Mouse (Mus musculus) liver, embryonic 15.5 days (tissue): Measurements from ENCODE around the gene Hist1h2ae. TPM values are rescaled to one million over a fixed set of nuclear protein-coding genes. Genes with fewer than 3 reads are reported as not detected.
"Not testable (repeated sequence)": the region's sequence is repeated elsewhere in the genome, so short reads cannot be mapped to it uniquely, and the experiment has no call there.

Experiments used
- ATAC-seq: fragments of 200-750 bp; cut with Nextera tagmentation; 2 replicates; pipeline ENCODE4 v1.8.0; 2017; ENCODE audit warnings: moderate number of reproducible peaks, mild to moderate bottlenecking, moderate library complexity; ENCODE audit not compliant: insufficient read depth
- H3K27ac ChIP-seq: fragments of 300-500 bp; sonication (generic); replicated peaks from 2 replicates; pipeline ENCODE4 v1.5.1; 2015; ENCODE audit warnings: mild to moderate bottlenecking, inconsistent platforms
- H3K27me3 ChIP-seq: fragments of 300-500 bp; sonication (generic); 2 replicates; pipeline ENCODE4 v1.6.1; 2015; ENCODE audit warnings: mild to moderate bottlenecking, inconsistent platforms
- H3K36me3 ChIP-seq: fragments of 300-500 bp; sonication (generic); replicated peaks from 2 replicates; pipeline ENCODE4 v1.6.1; 2015; ENCODE audit warnings: moderate library complexity, mild to moderate bottlenecking, inconsistent platforms
- H3K4me1 ChIP-seq: fragments of 300-500 bp; sonication (generic); replicated peaks from 2 replicates; pipeline ENCODE4 v1.6.1; 2015; ENCODE audit warnings: inconsistent platforms
- H3K4me2 ChIP-seq: fragments of 300-500 bp; sonication (generic); 2 replicates; pipeline ENCODE4 v1.6.1; 2015; ENCODE audit warnings: moderate library complexity, mild to moderate bottlenecking, inconsistent platforms
- H3K4me3 ChIP-seq: fragments of 300-500 bp; sonication (generic); replicated peaks from 2 replicates; pipeline ENCODE4 v1.5.1; 2015; ENCODE audit warnings: mild to moderate bottlenecking, inconsistent platforms
- H3K9ac ChIP-seq: fragments of 300-500 bp; sonication (generic); 2 replicates; pipeline ENCODE4 v1.6.1; 2015; ENCODE audit warnings: moderate library complexity, mild to moderate bottlenecking, inconsistent platforms
- H3K9me3 ChIP-seq: fragments of 300-500 bp; sonication (generic); replicated peaks from 2 replicates; pipeline ENCODE4 v1.6.1; 2016; ENCODE audit warnings: inconsistent platforms
- WGBS: fragments of 180-500 bp; shearing (Covaris S2); methylation state at CpG from one replicate; pipeline ENCODE4 v1.1.7; 2015; ENCODE audit warnings: mixed read lengths; ENCODE audit not compliant: insufficient replicate concordance; 5-methylcytosine and 5-hydroxymethylcytosine counted together
- polyA plus RNA-seq: library from polyadenylated mRNA; unstranded; fragments of >200 nt; fragmentation: Nextera tagmentation; extraction: Ambion mirVana; gene quantifications from 2 replicates; pipeline ENCODE4 v1.2.1, GENCODE M21; 2015

Gene Hist1h2ae
- polyA plus RNA-seq, 1 experiment from 2014 or later, result 100 TPM

- no peaks in the 10 kb centered on the region for H3K27me3 ChIP-seq
- H3K36me3 ChIP-seq, result no peaks in the 10 kb centered on the region
- peak overlapping the region; percentile 74 for H3K4me2 ChIP-seq
- peak overlapping the region; percentile 97 for H3K27ac ChIP-seq
- peak overlapping the region; percentile 78 for H3K9ac ChIP-seq
- no peak for ATAC-seq
- H3K9me3 ChIP-seq, result no peaks in the 10 kb centered on the region
- H3K4me3 ChIP-seq, result peak overlapping the region; percentile 60
- H3K4me1 ChIP-seq, result peaks cover 63% of the 10 kb centered on the region
Measured at GRCm38 (mm10) chr13:23584331-23584730, 13.3 kb upstream of the Hist1h2ae start.

GRCm38 (mm10) chr13:23583387-23584068 lies 12.5 kb upstream of the Hist1h2ae start:
- no peak for ATAC-seq
- Histone ChIP-seq H3K27ac (peak overlapping the region; percentile 97), H3K4me3 (peak overlapping the region; percentile 60), H3K36me3 (no peaks in the 10 kb centered on the region), H3K9me3 (no peaks in the 10 kb centered on the region), H3K27me3 (no peaks in the 10 kb centered on the region), H3K4me1 (peaks cover 62% of the 10 kb centered on the region), H3K9ac (peak overlapping the region; percentile 78), H3K4me2 (peak overlapping the region; percentile 74)

DNA sequence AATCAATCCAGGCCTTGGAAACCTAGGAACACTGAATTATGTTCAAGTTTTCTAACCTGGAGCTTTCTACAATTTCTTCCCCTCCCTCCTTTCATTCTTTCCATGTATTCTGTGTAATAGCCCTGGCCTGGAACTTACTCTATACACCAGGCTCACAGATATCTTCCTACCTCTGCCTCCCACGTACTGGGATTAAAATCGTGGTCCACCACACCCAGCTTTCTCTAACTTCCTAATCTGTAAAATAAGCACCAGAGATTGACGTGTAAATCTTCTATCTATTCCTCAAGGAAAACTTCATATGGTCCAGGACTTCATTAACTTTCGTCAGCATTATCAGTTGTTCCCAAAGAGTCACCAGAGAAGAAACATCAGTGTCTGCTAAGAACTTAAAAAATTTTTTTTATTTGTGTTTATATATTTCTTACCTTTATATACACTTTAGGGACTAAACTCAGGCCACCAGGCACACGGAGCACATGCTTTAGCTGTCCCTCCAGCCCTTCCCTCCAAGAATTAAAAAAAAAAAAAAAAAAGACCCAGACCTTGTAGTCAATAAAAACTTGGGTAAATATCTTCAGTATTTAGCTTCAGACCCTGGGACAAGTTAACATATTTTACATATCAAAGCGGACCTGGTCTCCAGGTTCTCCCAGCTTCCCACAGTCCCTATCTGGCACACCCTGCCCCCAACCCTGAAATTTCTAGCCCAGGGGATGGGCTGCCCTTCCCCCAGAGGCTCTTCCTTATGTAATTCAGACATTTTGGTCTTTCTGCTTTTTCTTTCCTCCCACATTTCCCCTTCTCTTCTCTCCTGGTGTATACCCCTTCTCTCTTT lies 11.4 kb upstream of the Hist1h2ae start:
- peak overlapping the region; percentile 60 for H3K4me3 ChIP-seq
- no peaks in the 10 kb centered on the region for H3K27me3 ChIP-seq
- peak overlapping the region; percentile 74 for H3K4me2 ChIP-seq
- ATAC-seq, result peak; percentile 1; the same call in 1 of the 2 replicates
- 7% methylated on average over 6 of the region's 6 CpGs for WGBS
- peak overlapping the region; percentile 78 for H3K9ac ChIP-seq
- no peaks in the 10 kb centered on the region for H3K36me3 ChIP-seq
- peaks cover 63% of the 10 kb centered on the region for H3K4me1 ChIP-seq
- H3K27ac ChIP-seq, result peak overlapping the region; percentile 97
- no peaks in the 10 kb centered on the region for H3K9me3 ChIP-seq

- Histone ChIP-seq H3K36me3 (no peaks in the 10 kb centered on the region), H3K27me3 (no peaks in the 10 kb centered on the region), H3K4me2 (peak within 1 kb of the TSS; percentile 74), H3K4me3 (peak within 1 kb of the TSS; percentile 60), H3K9me3 (no peaks in the 10 kb centered on the region), H3K27ac (peak within 1 kb of the TSS; percentile 97), H3K4me1 (peaks cover 65% of the 10 kb centered on the region), H3K9ac (peak within 1 kb of the TSS; percentile 78)
- ATAC-seq, result peak; percentile 80
- under 1% methylated on average over 43 of the region's 43 CpGs for WGBS
Measured at GRCm38 (mm10) chr13:23581408-23582218, 10.6 kb upstream of the Hist1h2ae start, which contains the start of gene Hist1h4d. Gene Hist1h4d (plus strand): TSS chr13:23581598.

- Histone ChIP-seq H3K9ac (peak overlapping the region; percentile 46), H3K36me3 (no peaks in the 10 kb centered on the region), H3K27ac (peak overlapping the region; percentile 96), H3K4me1 (peaks cover 56% of the 10 kb centered on the region), H3K4me2 (peak overlapping the region; percentile 77), H3K9me3 (no peaks in the 10 kb centered on the region), H3K4me3 (peak overlapping the region; percentile 27), H3K27me3 (no peaks in the 10 kb centered on the region)
- WGBS, result 77% methylated on average over 1 of the region's 1 CpGs
- ATAC-seq, result no peak
Measured at GRCm38 (mm10) chr13:23577835-23578234, 6.8 kb upstream of the Hist1h2ae start.

- Histone ChIP-seq H3K4me3 (peak overlapping the region; percentile 64), H3K27me3 (no peaks in the 10 kb centered on the region), H3K9ac (peak overlapping the region; percentile 77), H3K9me3 (no peaks in the 10 kb centered on the region), H3K27ac (peak overlapping the region; percentile 96), H3K4me2 (peak overlapping the region; percentile 77), H3K36me3 (no peaks in the 10 kb centered on the region), H3K4me1 (peaks cover 52% of the 10 kb centered on the region)
- no peak for ATAC-seq
- 29% methylated on average over 6 of the region's 6 CpGs for WGBS
Measured at GRCm38 (mm10) chr13:23576906-23577639, 6.1 kb upstream of the Hist1h2ae start.

- Histone ChIP-seq H3K4me2 (peak overlapping the region; percentile 77), H3K9ac (peak overlapping the region; percentile 77), H3K4me1 (peaks cover 47% of the 10 kb centered on the region), H3K27me3 (no peaks in the 10 kb centered on the region), H3K36me3 (no peaks in the 10 kb centered on the region), H3K9me3 (no peaks in the 10 kb centered on the region), H3K4me3 (peak overlapping the region; percentile 64), H3K27ac (peak overlapping the region; percentile 96)
- 6% methylated on average over 7 of the region's 7 CpGs for WGBS
- ATAC-seq, result no peak
Measured at GRCm38 (mm10) chr13:23576351-23576881, 5.4 kb upstream of the Hist1h2ae start.

GRCm38 (mm10) chr13:23575864-23576313 lies 4.9 kb upstream of the Hist1h2ae start:
- ATAC-seq, H3K27me3 ChIP-seq, H3K9me3 ChIP-seq, H3K36me3 ChIP-seq: not testable (repeated sequence)
- Histone ChIP-seq H3K4me1 (peaks cover 42% of the 10 kb centered on the region), H3K27ac (peak overlapping the region; percentile 96), H3K4me3 (peak overlapping the region; percentile 64), H3K9ac (peak overlapping the region; percentile 77), H3K4me2 (peak overlapping the region; percentile 77)
- WGBS, result under 1% methylated on average over 14 of the region's 40 CpGs

- H3K36me3 ChIP-seq, result no peaks in the 10 kb centered on the region
- H3K9ac ChIP-seq, result peak within 1 kb of the TSS; percentile 77
- peak within 1 kb of the TSS; percentile 64 for H3K4me3 ChIP-seq
- H3K9me3 ChIP-seq, result no peaks in the 10 kb centered on the region
- peak; percentile 17 for ATAC-seq
- under 1% methylated on average over 18 of the region's 18 CpGs for WGBS
- peaks cover 37% of the 10 kb centered on the region for H3K4me1 ChIP-seq
- peak within 1 kb of the TSS; percentile 77 for H3K4me2 ChIP-seq
- H3K27ac ChIP-seq, result peak within 1 kb of the TSS; percentile 96
- H3K27me3 ChIP-seq, result no peaks in the 10 kb centered on the region
Measured at GRCm38 (mm10) chr13:23575271-23575851, 4.3 kb upstream of the Hist1h2ae start, which contains the start of gene Hist1h3d. Gene Hist1h3d (plus strand): TSS chr13:23575763.
